Mouse (Mus musculus): ENCODE measurements around the gene Rnls. TPM values are rescaled to one million over a fixed set of nuclear protein-coding genes. Genes with fewer than 3 reads are reported as not detected.

Gene Rnls
- total and polyA plus RNA-seq, 3 experiments = not detected

DNA sequence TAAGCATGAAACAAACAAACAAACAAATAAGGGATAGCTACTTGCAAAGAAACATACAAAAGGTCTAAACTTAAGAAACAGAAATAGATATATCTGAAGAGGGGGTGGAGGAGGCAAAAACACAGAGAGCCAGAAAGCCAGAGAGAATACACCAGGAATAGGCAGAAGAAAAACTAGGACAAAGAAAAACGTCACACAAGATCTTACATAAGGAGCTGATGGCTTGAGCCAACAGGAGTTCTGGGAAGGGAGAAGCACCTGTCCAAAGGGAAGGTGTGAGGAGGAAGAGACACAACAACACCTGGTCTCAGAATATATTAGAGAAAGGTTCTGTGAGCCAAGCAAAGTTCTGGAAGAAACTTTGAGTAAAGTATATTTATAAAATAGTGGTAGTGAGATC, 73.3 kb downstream of the Rnls start:
- H3K36me3 ChIP-seq (ENCODE audit: control insufficient read depth in 1 of 2, insufficient read depth in 2 of 2, low read length in 2 of 2) = no peaks in the 10 kb centered on the region
- H3K27ac ChIP-seq (ENCODE audit: control insufficient read depth, low read depth, low read length) = no peak overlapping the region
- no peak for DNase-seq (ENCODE audit: low read depth, low spot score)
- H3K79me2 ChIP-seq (ENCODE audit: control insufficient read depth, insufficient read depth, low read length, poor library complexity) = no peaks in the 10 kb centered on the region
- H3K27me3 ChIP-seq (ENCODE audit: control insufficient read depth in 1 of 2, insufficient read depth in 2 of 2, low read length in 2 of 2) = peaks cover 0 to 2% of the 10 kb centered on the region in 2 experiments; a peak in 1 of 4 replicates
- no peaks in the 10 kb centered on the region for H3K4me1 ChIP-seq (ENCODE audit: control insufficient read depth in 1 of 2, insufficient read depth in 2 of 2, low read length in 2 of 2)
- no peak overlapping the region for H3K9ac ChIP-seq (ENCODE audit: control insufficient read depth, low read depth, low read length, poor library complexity, severe bottlenecking)
- no peaks in the 10 kb centered on the region for H3K9me3 ChIP-seq (replicated peaks; ENCODE audit: insufficient read depth, low read length)
- TF ChIP-seq GABPA (IDR thresholded peaks at IDR 0.05; ENCODE audit: low read depth, low read length) (no peak), MYB (IDR thresholded peaks at IDR 0.05; ENCODE audit: low read depth, low read length) (no peak), GATA1 (IDR thresholded peaks at IDR 0.05; ENCODE audit: low read depth, low read length) (no peak), KAT2A (conservative IDR thresholded peaks at IDR 0.05; ENCODE audit: low read depth, low read length) (no peak), EP300 (IDR thresholded peaks at IDR 0.05; ENCODE audit: low read depth in 1 of 2, low read length in 2 of 2) (no peak), TBP (IDR thresholded peaks at IDR 0.05; ENCODE audit: low read depth, low read length) (no peak), CHD1 (IDR thresholded peaks at IDR 0.05; ENCODE audit: low read depth, low read length) (no peak)
- H3K4me3 ChIP-seq (ENCODE audit: control insufficient read depth in 1 of 2, insufficient read depth in 1 of 2, low read depth in 2 of 2, low read length in 2 of 2) = no peak overlapping the region

DNA sequence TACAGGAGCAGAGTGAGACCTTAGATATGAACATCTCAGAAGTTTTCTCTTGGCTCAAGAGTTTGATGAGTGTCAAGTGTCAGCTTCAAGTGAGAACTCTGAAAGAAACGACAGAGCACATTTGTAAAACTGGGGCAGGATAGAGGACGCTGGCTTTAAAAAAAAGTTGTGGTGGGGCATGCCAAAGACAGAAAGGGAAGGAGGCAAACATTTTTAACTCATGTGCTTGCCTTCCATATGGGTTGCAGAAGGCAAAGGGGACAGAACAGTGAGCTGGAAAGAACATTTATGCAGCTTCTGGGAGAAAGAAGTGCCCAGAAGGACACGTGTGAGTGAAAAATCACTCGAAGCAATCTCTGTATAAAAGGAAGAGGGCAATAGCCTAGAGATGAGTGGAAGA, 75.0 kb downstream of the Rnls start:
- H3K9me3 ChIP-seq (replicated peaks; ENCODE audit: insufficient read depth, low read length) = no peaks in the 10 kb centered on the region
- no peak overlapping the region for H3K9ac ChIP-seq (ENCODE audit: control insufficient read depth, low read depth, low read length, poor library complexity, severe bottlenecking)
- no peak overlapping the region for H3K4me3 ChIP-seq (ENCODE audit: control insufficient read depth in 1 of 2, insufficient read depth in 1 of 2, low read depth in 2 of 2, low read length in 2 of 2)
- H3K79me2 ChIP-seq (ENCODE audit: control insufficient read depth, insufficient read depth, low read length, poor library complexity) = no peaks in the 10 kb centered on the region
- peaks cover 0 to 2% of the 10 kb centered on the region in 2 experiments; a peak in 1 of 4 replicates for H3K27me3 ChIP-seq (ENCODE audit: control insufficient read depth in 1 of 2, insufficient read depth in 2 of 2, low read length in 2 of 2)
- no peak for TF ChIP-seq MYC (IDR thresholded peaks at IDR 0.05; ENCODE audit: low read depth, low read length)
- no peak for TF ChIP-seq GATA1 (IDR thresholded peaks at IDR 0.05; ENCODE audit: low read depth, low read length)
- TF ChIP-seq MAFK (IDR thresholded peaks at IDR 0.05; ENCODE audit: borderline replicate concordance, low read depth, low read length) = no peak
- TF ChIP-seq RAD21 (IDR thresholded peaks at IDR 0.05; ENCODE audit: low read depth, low read length) = no peak
- no peak for TF ChIP-seq JUND (IDR thresholded peaks at IDR 0.05; ENCODE audit: low read depth, low read length)
- no peak for TF ChIP-seq USF2 (IDR thresholded peaks at IDR 0.05; ENCODE audit: borderline replicate concordance in 1 of 2, insufficient read depth in 1 of 2, low read depth in 1 of 2, low read length in 2 of 2)
- TF ChIP-seq POLR2AphosphoS2 (IDR thresholded peaks at IDR 0.05; ENCODE audit: low read length) = no peak
- no peak for TF ChIP-seq MXI1 (IDR thresholded peaks at IDR 0.05; ENCODE audit: low read depth, low read length)
- H3K36me3 ChIP-seq (ENCODE audit: control insufficient read depth in 1 of 2, insufficient read depth in 2 of 2, low read length in 2 of 2) = no peaks in the 10 kb centered on the region
- H3K4me1 ChIP-seq (ENCODE audit: control insufficient read depth in 1 of 2, insufficient read depth in 2 of 2, low read length in 2 of 2) = no peaks in the 10 kb centered on the region
- DNase-seq (ENCODE audit: low read depth, low spot score) = no peak
- no peak overlapping the region for H3K27ac ChIP-seq (ENCODE audit: control insufficient read depth, low read depth, low read length)

DNA sequence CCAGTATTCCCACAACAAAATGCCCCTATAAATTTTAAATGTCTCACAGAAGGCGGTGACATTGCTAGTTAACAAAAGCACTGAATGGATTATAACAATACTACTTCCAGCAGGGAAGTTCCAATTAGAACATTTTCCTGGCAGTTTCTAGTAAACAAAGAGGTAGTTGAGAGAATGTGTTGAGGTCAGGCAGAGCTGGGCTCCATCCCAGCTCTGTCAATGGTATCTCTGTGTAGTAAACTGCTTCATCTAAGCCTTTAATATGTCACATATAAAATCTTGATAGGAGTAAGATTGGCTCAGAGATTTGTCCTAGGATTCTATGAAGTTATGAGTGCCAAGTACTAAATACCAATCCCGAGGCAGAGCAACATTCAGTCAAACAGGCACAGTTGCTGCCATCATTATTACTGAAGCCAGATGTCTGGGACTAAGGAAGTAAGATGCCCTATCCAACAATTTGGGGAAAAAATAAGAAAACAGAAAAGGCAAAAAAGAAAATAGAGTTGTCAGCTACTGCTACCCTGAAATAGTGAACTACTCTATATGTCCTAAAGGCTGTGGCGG, 92.3 kb downstream of the Rnls start:
- H3K79me2 ChIP-seq (ENCODE audit: control insufficient read depth, insufficient read depth, low read length, poor library complexity) = no peaks in the 10 kb centered on the region
- DNase-seq (ENCODE audit: low read depth, low spot score) = no peak
- TF ChIP-seq POLR2A (IDR thresholded peaks at IDR 0.05; ENCODE audit: control insufficient read depth in 1 of 2, insufficient read depth in 1 of 2, low read depth in 1 of 2, low read length in 2 of 2, poor library complexity in 1 of 2) = no peak
- no peak for TF ChIP-seq E2F4 (IDR thresholded peaks at IDR 0.05; ENCODE audit: borderline replicate concordance, low read depth, low read length)
- no peak for TF ChIP-seq USF2 (IDR thresholded peaks at IDR 0.05; ENCODE audit: borderline replicate concordance in 1 of 2, insufficient read depth in 1 of 2, low read depth in 1 of 2, low read length in 2 of 2)
- no peak for TF ChIP-seq SIN3A (IDR thresholded peaks at IDR 0.05; ENCODE audit: low read length)
- no peak for TF ChIP-seq ZC3H11A (IDR thresholded peaks at IDR 0.05; ENCODE audit: low read depth, low read length)
- no peak for TF ChIP-seq JUND (IDR thresholded peaks at IDR 0.05; ENCODE audit: low read depth, low read length)
- no peak for TF ChIP-seq MXI1 (IDR thresholded peaks at IDR 0.05; ENCODE audit: low read depth, low read length)
- no peak for TF ChIP-seq CHD2 (IDR thresholded peaks at IDR 0.05; ENCODE audit: low read length)
- no peak for TF ChIP-seq HCFC1 (IDR thresholded peaks at IDR 0.05; ENCODE audit: low read depth, low read length)
- TF ChIP-seq MYC (IDR thresholded peaks at IDR 0.05; ENCODE audit: low read depth, low read length) = no peak
- TF ChIP-seq EP300 (IDR thresholded peaks at IDR 0.05; ENCODE audit: low read depth in 1 of 2, low read length in 2 of 2) = no peak
- TF ChIP-seq POLR2AphosphoS5 (IDR thresholded peaks at IDR 0.05; ENCODE audit: borderline replicate concordance, low read depth, low read length) = no peak
- TF ChIP-seq ELF1 (IDR thresholded peaks at IDR 0.05; ENCODE audit: low read depth, low read length) = no peak
- TF ChIP-seq ZKSCAN1 (IDR thresholded peaks at IDR 0.05; ENCODE audit: low read depth, low read length) = no peak
- H3K36me3 ChIP-seq (ENCODE audit: control insufficient read depth in 1 of 2, insufficient read depth in 2 of 2, low read length in 2 of 2) = no peaks in the 10 kb centered on the region
- no peak overlapping the region for H3K9ac ChIP-seq (ENCODE audit: control insufficient read depth, low read depth, low read length, poor library complexity, severe bottlenecking)
- peaks cover 0 to 15% of the 10 kb centered on the region in 2 experiments; a peak in 3 of 4 replicates for H3K27me3 ChIP-seq (ENCODE audit: control insufficient read depth in 1 of 2, insufficient read depth in 2 of 2, low read length in 2 of 2)
- no peak overlapping the region for H3K27ac ChIP-seq (ENCODE audit: control insufficient read depth, low read depth, low read length)
- H3K4me3 ChIP-seq (ENCODE audit: control insufficient read depth in 1 of 2, insufficient read depth in 1 of 2, low read depth in 2 of 2, low read length in 2 of 2) = no peak overlapping the region
- no peaks in the 10 kb centered on the region for H3K9me3 ChIP-seq (replicated peaks; ENCODE audit: insufficient read depth, low read length)
- no peaks in the 10 kb centered on the region for H3K4me1 ChIP-seq (ENCODE audit: control insufficient read depth in 1 of 2, insufficient read depth in 2 of 2, low read length in 2 of 2)
